Mouse (Mus musculus): ENCODE measurements around the gene Pcyox1.
"Not testable (repeated sequence)": the region's sequence is repeated elsewhere in the genome, so short reads cannot be mapped to it uniquely, and the experiment has no call there.

Gene Pcyox1

GRCm38 (mm10) chr6:86397257-86397980 lies 465 bp upstream of the Pcyox1 start:
- no peak for DNase-seq (ENCODE audit: low read depth, low spot score)

DNA sequence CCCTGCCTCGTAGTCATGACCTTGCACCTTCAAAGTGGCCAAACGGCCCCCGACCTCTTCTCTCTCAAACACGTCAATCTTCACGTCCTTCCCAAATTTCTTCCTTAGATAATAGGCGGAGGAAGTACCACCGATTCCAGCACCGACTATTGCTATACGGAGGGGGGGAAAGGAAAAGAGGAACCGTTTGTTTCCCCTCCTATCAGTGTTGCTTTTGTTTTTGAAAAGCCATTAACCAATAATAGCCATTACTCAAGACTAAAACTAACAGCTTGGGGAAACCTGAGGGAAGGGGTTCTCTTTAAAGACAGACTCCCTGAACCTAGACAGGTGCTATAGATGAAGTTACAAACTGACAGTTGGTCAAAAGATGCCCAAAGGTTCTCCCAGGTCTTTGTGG lies 985 bp downstream of the Pcyox1 start:
- DNase-seq (ENCODE audit: low read depth, low spot score) = no peak

DNA sequence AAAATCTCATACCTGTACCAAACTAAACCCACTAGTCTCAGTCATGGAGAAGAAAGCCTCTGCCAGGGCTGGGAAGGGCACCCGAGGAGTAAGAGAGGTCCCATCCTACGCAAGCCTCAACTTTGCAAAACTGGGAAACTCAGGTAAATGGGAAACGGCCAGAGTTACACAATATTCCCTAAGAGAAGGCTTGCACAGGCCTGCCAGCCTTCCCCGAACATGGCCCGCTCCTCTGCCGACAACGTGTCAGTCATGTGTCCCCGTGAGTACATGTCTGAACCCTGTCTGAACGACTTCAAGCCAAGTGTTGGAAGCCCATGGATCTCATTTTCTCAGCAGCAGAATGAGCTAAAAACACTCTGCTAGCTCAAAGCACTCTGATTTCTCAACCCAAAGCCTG lies 1.9 kb downstream of the Pcyox1 start:
- no peak for DNase-seq (ENCODE audit: low read depth, low spot score)

GRCm38 (mm10) chr6:86394078-86394720 lies 2.8 kb downstream of the Pcyox1 start:
- DNase-seq (ENCODE audit: low read depth, low spot score) = no peak

GRCm38 (mm10) chr6:86393187-86393586 lies 3.8 kb downstream of the Pcyox1 start:
- DNase-seq (ENCODE audit: low read depth, low spot score) = no peak

- no peak for DNase-seq (ENCODE audit: low read depth, low spot score)
These were observed 5.6 kb downstream of the Pcyox1 start for GRCm38 (mm10) chr6:86391326-86391725.

GRCm38 (mm10) chr6:86388461-86388860 lies 8.5 kb downstream of the Pcyox1 start:
- no peak for DNase-seq (ENCODE audit: low read depth, low spot score)

GRCm38 (mm10) chr6:86387313-86387712 lies 9.6 kb downstream of the Pcyox1 start:
- no peak for DNase-seq (ENCODE audit: low read depth, low spot score)

DNA sequence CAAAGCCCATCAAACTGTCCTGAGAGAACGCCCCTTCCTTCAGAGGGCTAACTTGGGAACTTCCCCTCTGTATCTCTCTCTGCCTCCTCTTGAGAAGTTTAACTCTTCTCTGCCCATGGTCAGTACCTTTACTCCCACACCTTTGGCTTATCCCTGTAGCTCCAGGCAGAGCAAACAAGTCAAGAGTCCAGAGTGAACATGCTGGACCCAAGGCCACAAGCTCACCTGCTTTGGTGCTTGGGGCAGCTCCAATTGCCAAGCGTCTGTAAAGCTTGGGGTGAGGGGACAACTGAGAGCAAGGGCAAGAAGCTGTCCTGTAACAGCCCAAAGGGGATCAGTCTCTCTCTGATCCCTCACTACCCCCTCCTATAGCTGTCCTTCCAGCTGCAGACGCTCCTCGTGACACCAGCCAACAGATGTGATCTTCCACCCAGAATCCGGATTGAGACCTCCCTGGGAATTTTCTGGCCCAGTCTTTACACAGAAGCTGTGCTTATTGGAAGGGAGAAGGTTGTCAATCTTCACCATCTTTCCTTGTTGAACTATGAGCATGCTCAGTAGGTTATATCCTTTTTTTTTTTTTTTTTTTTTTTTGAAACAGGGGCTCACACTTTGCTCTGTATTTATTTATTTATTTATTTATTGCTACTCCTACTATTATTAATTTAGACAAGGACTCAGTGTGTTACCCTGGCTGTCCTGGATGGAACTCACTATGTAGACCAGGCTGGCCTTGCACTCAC lies 11.4 kb downstream of the Pcyox1 start:
- DNase-seq (ENCODE audit: low read depth, low spot score) = no peak

- DNase-seq (ENCODE audit: low read depth, low spot score) = no peak
These were observed 12.3 kb downstream of the Pcyox1 start for GRCm38 (mm10) chr6:86384692-86385091.

- no peak for DNase-seq (ENCODE audit: low read depth, low spot score)
These were observed 13.6 kb downstream of the Pcyox1 start for GRCm38 (mm10) chr6:86383370-86383769.

DNA sequence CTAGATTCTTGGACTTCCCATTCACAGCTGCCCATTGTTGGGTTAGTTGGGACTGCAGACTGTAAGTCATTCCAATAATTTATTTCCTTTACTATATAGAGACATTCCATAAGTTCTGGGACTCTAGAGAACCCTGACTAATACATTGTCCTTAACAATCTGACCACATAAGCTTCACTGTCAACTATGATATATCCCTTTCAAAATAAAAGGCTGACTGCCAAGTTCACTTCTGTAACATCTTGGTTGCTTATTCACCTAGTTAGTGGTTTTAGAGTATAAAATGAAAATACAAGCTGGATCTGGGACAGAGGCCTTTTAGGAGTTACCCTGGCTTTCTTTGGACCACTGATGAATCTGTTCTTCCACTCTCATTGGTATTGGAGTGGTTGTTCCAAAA lies 14.4 kb downstream of the Pcyox1 start:
- DNase-seq (ENCODE audit: low read depth, low spot score) = no peak

- DNase-seq (ENCODE audit: low read depth, low spot score) = not testable (repeated sequence)
These were observed 16.8 kb downstream of the Pcyox1 start for GRCm38 (mm10) chr6:86380112-86380511.

DNA sequence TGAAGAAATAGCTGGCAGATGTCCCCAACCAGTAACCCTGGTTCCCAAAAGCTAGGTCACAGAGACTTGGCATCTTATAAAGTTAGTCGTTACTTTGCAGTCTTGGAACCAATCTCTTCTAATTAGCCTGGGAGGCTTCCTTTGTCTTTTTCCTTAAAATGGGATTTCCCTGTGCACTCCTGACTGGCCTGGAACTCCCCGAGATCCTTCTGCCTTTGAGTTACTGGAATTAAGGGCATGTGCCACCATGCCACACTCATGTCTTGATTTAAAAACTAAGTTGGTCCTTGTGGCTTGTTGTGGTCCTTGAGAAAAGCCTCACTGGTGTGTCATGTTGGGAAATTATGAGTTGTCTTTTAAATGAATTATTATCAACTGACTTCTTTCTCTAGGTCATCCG lies 18.6 kb downstream of the Pcyox1 start:
- no peak for DNase-seq (ENCODE audit: low read depth, low spot score)

GRCm38 (mm10) chr6:86373556-86373955 lies 23.4 kb downstream of the Pcyox1 start:
- DNase-seq (ENCODE audit: low read depth, low spot score) = no peak

GRCm38 (mm10) chr6:86371950-86372516 lies 24.9 kb downstream of the Pcyox1 start:
- no peak for DNase-seq (ENCODE audit: low read depth, low spot score)

- DNase-seq (ENCODE audit: low read depth, low spot score) = peak; percentile 97
These were observed 25.5 kb downstream of the Pcyox1 start for GRCm38 (mm10) chr6:86371340-86371911.

DNA sequence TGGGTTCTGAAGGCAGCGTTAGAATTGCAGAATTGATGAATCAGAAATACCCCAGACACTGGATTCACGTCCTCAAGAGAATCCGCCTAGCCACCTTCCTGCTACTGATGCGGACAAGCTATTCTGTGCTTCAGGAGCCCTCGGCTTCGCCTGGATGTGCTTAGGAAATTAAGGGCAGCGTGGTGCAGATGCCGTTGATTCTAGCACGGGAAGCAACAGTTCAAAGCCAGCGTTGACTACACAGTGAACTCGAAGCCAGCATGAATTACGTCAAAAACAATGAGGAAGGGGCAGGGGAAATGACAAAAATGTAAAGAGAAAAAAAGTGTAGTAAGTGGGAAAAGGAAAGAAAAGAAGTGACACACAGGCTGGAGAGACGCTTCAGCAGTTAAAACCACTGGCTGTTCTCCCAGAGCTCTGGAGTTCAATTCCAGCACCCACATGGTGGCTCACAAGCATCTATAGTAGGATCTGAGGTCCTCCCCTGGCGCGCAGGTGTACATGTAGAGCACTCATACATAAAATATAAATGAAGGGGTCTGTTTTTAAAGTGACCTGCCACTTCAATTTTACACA lies 26.1 kb downstream of the Pcyox1 start, which contains the start of gene Snrpg:
Snrpg (plus strand) TSS at position 541 of the 576 bp plus-strand sequence.
- no peak for DNase-seq (ENCODE audit: low read depth, low spot score)

- DNase-seq (ENCODE audit: low read depth, low spot score) = no peak
These were observed 26.8 kb downstream of the Pcyox1 start for GRCm38 (mm10) chr6:86370093-86370713.

DNA sequence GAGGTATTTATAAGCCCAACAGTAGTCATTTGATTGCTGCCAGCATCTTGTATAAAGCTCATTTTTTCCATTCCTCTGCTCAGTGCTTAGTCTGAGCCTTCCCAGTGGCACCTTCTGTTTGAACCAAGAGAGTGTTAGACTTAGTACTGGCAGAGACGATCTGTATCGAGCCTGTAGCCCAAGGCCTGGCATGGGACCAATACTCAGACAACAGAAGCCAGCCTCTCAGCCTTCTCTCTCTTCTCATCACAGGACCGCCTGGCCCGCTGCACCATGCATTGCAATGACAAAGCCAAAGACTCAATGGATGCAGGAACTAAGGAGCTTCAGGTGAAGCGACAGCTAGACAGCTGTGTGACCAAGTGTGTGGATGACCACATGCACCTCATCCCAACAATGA lies 28.5 kb downstream of the Pcyox1 start:
- DNase-seq (ENCODE audit: low read depth, low spot score) = no peak

DNA sequence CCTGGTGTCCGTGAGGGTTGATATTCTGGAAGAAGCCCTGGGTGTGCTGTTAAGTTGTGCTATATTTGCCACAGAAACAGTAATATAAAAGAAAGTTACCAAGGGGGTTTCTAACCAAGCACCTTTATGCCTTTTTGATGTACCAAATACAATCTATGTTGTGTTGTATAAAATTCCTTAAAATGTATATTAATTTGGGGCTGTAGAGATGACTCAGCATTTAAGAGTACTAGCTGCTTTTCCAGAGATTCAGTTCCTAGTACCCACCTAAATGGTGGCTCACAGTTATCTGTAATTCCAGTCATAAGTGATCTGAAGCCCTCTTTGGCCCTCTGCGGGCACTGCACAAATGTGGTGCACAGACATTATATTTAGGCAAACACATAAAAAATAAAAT lies 30.1 kb downstream of the Pcyox1 start:
- DNase-seq (ENCODE audit: low read depth, low spot score) = no peak
